Mouse (Mus musculus): ENCODE measurements around the gene Itsn1. TPM values are rescaled to one million over a fixed set of nuclear protein-coding genes. Genes with fewer than 3 reads are reported as not detected.

Gene Itsn1
- total RNA-seq, 2 experiments from 2014 or later = 40.5 to 53.6 TPM

DNA sequence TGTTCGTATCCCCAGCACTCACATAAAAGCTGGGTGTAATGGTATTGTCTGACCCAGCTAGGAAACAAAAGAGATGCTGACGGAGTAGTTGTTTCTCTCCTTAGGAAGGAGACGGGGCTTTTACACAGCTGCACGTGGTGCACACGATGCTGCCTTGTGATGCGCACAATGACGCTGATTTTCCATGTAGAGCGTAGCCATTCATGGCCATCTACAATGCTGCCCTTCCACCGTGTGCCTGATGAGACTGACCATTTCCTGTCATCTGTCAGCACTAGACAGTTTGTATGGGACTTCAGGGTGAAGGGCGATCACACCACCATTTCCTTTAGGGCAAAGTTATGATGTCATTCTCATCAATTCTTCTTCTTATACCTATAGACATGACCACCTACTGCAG is 239.6 kb downstream of the Itsn1 start:
- DNase-seq = no peak

DNA sequence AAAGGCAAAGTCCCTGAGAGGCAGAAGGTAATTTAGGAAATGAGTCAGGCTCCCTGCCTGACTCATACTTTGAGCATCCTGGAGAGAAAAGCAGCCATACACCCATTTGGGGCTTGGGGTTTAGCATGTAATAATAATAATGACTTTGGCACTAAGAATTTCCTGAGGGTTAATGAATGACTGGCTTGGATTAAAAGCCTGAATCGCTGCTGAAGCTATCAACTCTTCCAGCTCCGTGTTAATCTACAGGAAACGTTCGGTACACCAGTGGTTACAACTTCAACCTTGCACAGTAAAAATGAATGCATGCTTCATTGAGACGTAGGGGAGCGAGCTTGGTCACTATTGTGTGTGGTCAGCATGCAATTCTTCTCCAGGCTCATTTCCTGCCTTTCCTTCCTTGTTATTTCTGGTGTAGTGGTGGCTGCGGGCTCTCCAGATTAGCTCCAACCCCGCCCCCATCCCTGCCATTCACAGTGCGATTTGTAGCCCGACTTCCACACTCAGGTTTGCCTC is 240.5 kb downstream of the Itsn1 start:
- DNase-seq = peak; percentile 9 to 30
- intact Hi-C loops (cut with DNase I) = loop anchor here (2.0 kb wide), 1 partner anchor 49 kb away; no protein-coding TSS in a partner anchor

More for the DNA sequence above, 239.6 kb downstream of the Itsn1 start:
- intact Hi-C loops (cut with DNase I) = no loop called here

Small RNA genes lying within 50 kb of the gene (microRNA-seq; reads per million reads assigned to microRNA genes)
- gene Gm27773 = 0 reads per million in 2 experiments

Other genes starting within 250 kb of the Itsn1 start
- 10 to 100 TPM; 36.6 to 42.0 TPM for gene Ifnar1, start 244.0 kb upstream of the Itsn1 start, total RNA-seq (2021)
- gene Ifngr2, start 182.2 kb upstream of the Itsn1 start, total RNA-seq (2021) = 100 to 1,000 TPM; 125 to 142 TPM
- gene Tmem50b, start 131.5 kb upstream of the Itsn1 start, total RNA-seq (2021) = 10 to 100 TPM; 65.1 to 65.2 TPM
- gene Dnajc28, start 110.3 kb upstream of the Itsn1 start, total RNA-seq (2021) = 10 to 100 TPM; 16.0 to 16.7 TPM
- 10 to 100 TPM; 52.8 to 56.6 TPM for gene Gart, start 82.3 kb upstream of the Itsn1 start, total RNA-seq (2021)
- gene Son, start 81.8 kb upstream of the Itsn1 start, total RNA-seq (2021) = 100 to 1,000 TPM; 175 to 187 TPM
- 1 to 10 TPM; 3.3 to 6.4 TPM for gene Donson, start 40.5 kb upstream of the Itsn1 start, total RNA-seq (2021)
- gene Cryzl1, start 306 bp upstream of the Itsn1 start, total RNA-seq (2021) = 10 to 100 TPM; 23.6 to 26.4 TPM